Mouse (Mus musculus): ENCODE data around the gene Osr1.

The Osr1 gene

DNA sequence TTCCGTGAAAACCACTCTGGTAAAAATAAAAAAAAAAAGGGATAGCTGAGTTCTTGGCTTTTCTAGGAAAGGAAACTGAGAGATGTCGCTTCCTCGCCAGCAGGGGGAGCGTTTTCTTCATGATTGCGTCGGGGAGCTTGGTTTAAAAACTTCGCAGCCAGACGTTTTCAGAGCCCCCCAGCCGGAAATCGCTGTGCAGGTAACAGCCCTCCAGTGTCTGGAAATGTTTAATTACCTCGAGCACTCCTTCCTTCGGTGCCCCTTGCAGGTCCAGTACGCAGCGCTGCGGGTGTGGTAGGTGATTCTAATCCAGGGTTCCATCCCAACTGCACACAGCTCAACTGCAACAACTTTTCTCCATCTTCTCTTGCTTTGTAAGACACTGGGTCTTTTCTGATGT lies at the start of gene Osr1:
Osr1 (plus strand) TSS at position 146 of the 400 bp plus-strand sequence.
- peak in 1 of 2 experiments; percentile 54 for DNase-seq (ENCODE audit: low spot score in 2 of 2)

DNA sequence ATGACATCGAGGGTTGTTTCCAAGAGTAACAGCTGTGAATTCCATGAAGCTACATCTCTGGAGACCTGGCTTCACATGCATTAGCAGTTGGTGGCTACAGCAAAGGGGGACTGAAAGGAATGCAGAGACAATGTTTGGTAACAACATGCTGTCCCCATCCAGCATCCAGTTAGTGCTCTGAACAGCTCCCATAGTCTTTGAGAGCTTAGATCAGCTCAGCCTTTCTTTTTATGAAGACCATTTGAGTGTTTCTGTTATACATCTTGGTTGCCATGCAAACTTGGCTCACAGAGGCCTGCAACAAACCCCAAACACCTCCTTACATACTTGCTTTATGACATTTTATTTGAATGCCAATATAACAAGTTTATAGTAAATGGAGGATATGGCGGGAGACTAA lies 19.6 kb upstream of the Osr1 start:
- DNase-seq (ENCODE audit: low spot score in 2 of 2) = no peak

DNA sequence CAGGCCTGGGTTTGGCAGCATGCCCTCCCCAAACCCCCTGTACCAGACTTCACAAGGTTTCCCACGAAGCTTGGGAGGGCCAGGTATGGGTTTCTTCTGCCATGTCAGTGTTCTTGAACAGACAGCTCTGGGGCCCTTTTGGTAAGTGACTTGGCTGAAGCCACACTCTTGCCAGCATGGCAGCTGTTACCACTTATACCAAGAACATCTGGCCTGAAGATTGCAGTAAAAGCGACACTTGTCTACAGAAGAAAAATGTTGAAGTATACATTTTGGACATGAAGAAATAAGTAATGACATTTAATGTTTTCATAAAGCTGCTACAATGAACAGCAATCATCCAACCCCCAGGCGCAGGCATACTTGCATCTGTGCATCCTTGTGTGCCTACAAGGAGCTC lies 5.0 kb upstream of the Osr1 start:
- no peak for DNase-seq (ENCODE audit: low spot score in 2 of 2)

DNA sequence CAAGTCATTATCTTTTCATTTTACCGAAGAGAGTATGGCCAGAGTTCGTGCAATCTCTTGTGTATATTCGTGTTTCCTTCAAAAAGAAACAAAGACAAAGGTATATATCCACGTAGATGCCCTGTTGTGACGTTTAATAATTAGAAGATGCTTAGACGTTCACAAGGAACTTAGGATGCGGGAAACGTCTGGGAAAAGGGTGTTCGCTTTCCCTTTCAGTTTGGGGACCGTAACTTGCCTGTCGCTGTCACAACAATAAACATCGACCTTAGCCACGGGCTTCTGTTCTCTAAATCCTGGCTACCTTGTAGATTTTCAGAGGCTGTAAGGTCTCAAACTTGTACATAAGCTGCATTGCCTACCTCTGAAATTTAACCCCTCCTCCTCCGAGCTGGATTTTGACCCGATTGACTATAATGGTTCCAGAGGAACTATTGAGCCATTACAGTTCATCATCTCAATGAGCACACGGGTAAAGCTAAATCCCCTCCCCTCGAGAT lies 630 bp downstream of the Osr1 start:
- DNase-seq (ENCODE audit: low spot score in 2 of 2) = no peak

DNA sequence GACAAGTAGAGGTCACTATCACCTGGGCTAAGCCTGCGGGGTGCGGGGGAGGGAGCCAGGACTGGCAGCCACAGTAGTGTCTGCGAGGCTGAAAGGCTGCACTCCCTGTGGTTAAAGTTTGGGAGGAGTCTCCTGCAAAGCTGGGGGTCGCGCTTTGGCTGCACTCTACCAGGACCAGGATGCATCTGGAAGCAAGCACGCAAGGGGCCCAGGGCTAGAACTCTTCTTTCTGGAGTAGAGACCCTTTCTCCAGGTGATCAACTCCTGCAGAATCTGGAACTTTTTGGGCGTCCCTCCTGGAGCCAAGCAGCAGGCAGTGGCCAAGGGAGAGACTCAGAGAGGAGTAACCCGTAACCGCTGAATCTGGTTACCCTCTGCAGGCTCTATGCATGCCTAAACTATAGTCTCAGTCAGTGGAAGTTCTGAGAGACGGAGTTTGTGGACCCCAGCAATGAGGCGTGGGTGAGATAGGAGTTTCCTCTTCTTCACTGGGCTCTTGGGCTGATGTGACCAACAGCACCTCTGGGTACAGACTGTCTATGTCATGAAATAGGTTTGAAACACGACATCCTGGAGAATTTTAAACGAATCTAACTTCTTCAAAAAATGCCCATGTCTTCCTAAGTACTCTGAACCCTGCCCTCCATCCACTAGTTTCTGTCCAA lies 1.5 kb downstream of the Osr1 start:
- DNase-seq (ENCODE audit: low spot score in 2 of 2) = no peak

DNA sequence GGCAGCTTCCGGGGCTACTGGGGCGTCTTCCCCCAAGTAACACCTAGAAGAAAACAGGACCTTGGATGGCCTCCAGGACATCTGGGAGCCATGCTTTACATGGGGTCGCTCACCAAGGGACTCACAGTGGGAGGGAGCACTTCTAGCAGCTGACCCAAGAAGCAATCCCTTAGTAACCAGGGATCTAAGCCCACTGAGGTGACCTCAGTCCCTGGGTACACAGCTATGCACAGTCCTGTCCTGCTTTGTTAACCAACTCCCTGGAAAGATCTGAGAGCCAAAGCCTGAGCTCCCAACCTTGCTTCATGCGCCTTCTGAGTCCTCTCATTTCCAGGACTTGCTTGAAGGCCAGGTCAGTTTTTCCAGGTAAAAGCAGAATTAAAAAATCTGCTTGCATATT lies 2.1 kb downstream of the Osr1 start:
- DNase-seq (ENCODE audit: low spot score in 2 of 2) = no peak

DNA sequence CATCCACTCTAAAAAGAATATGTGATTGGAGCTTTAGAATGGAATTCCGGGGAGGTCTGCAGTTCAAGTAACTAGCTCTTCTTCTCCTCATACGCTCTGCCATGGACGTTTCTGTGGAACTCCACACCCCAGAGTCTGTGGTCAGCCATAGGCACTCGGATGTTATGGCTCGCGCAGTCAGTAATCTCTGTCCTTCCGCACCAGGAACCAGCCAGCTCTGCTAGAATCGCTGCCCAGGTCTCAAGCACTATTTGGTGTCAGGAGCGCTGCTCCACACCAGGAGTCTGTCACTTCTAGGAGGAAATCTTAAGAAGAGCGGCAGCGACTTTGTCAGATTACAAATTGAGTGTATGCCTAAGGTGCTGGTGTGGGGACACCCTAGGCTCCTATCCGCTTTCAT lies 3.8 kb downstream of the Osr1 start:
- no peak for DNase-seq (ENCODE audit: low spot score in 2 of 2)

DNA sequence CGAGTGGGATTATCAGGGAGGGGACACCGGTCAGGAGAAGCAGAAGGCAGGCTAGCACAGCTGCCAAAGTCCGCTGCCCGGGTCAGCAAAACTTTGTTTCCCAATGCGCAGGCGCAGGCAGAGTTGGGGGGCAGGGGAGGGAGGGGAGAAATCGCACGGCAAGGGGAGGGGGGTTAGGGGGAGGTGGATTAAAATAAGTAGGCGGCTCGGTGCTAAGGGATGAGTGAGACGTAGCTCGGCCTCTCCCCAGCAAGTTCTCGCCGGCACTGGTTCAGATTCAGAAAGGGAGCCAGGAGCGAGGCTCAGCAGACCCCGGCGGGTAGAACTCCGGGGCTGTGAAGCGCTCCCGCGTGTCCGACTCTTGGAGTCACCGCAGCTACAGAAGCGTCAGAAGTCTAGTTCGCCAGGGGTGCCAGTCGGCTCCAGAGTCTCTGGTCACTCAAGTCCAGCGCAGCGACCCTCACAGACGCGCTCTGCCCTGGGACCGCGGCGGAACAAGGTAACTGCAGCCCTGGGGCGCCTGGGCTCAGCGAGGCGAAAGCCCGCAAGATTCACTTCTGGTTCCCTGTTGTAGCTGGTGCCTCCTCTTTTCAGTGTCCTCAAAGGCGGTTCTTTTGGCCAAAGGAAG lies 4.4 kb downstream of the Osr1 start:
- DNase-seq (ENCODE audit: low spot score in 2 of 2) = no peak

DNA sequence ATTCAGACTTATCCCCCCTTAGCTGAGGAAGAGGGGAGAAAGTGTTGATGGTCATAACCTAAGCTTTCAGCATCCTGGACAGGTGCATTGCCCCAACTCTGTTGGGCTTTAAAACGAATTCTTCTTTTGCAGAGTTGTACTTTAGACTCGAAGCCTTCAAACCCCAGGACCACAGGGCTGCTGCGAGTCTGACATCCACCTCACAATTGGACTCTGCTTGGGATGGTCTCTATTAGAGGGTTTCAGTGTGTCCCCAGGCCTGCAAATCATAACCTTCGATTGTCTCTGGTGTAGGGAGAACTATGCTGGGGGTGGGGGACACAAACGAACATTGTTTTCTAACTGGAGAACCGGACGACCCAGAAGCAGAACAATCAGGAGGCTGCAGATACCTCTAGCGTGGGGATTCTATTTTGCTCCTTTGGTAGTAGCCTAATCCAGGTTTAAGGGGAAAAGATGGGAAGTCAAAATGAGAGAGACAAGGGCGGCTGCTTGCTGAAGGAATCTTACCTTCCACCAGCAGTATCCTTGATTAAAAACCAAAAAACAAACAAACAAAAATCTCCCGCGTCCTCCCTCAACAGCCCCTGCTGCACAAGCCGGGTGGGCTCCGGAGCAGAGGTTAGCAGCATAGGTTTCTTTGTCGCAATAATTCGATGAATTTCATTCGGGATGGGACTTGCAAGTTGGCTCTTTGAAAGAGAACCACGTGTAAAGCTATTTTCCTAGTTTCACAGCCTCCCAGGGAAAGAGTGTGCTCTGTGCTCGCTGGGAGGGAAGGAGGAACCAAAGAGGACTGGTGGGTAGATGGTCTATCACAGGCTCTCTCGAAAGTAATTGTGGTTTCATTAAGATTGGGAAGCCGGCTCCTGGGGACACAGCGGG lies 5.5 kb downstream of the Osr1 start:
- no peak for DNase-seq (ENCODE audit: low spot score in 2 of 2)

DNA sequence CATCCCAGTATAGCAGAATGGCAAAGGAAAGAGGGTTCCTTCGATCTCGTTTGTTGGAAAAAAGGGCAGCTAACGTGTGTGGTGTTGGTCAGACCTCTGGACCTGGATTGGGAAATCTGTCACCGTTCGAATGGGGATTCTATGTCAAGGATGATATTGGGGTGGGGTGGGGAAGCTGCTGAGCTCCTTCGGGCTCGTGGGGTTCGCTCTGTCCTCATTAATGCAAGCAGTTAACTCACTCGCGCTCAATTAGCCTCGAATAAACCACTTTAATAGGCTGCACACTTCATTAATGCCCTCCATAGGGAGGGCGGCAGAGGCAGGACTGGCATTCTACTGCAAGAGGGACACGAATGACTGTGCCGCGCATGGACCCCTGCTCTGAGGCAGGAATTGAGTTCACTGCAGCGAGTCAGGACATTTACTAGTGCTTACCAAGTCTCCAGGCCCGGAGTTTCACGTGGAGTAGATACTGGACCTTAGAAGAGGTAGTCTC lies 6.2 kb downstream of the Osr1 start:
- DNase-seq (ENCODE audit: low spot score in 2 of 2) = no peak

DNA sequence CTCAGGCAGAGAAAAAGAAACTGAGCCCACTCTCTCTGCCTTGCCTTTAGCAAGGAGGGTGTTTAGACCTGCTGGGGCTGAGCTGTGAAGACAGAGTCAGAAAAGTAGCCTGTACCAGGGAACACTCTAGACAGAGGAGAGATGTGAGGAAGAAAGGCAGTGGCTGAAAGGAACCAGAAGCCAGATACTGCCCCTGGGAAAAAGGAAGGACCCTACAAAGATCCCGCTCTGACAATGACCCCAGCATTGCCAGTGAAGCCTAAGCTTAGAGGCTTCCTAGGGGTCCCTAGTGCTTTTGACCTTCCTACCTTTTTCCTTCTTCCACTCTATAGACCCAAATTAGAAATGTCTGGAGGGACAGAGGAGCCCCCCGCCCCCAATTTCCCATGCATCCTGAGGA lies 7.7 kb downstream of the Osr1 start:
- no peak for DNase-seq (ENCODE audit: low spot score in 2 of 2)

DNA sequence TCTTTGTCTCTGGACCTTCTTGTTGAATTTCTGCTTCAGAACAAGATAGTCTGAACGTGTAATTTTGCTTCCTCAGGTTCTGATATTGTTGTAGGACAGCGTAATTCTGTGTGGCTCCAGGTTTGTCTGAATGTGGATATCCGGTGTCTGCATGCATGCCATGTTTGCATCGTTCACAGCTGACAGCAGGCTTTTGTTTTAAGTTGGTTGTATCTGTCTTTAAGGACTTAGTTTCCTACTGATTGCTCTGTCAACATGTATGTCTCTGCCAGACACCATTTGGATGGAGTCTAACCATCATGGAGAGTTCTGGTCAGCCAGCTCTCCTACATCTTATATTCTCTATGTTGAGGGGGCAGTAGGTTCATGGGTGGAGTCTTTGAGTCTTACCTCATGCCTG lies 8.7 kb downstream of the Osr1 start:
- DNase-seq (ENCODE audit: low spot score in 2 of 2) = no peak

DNA sequence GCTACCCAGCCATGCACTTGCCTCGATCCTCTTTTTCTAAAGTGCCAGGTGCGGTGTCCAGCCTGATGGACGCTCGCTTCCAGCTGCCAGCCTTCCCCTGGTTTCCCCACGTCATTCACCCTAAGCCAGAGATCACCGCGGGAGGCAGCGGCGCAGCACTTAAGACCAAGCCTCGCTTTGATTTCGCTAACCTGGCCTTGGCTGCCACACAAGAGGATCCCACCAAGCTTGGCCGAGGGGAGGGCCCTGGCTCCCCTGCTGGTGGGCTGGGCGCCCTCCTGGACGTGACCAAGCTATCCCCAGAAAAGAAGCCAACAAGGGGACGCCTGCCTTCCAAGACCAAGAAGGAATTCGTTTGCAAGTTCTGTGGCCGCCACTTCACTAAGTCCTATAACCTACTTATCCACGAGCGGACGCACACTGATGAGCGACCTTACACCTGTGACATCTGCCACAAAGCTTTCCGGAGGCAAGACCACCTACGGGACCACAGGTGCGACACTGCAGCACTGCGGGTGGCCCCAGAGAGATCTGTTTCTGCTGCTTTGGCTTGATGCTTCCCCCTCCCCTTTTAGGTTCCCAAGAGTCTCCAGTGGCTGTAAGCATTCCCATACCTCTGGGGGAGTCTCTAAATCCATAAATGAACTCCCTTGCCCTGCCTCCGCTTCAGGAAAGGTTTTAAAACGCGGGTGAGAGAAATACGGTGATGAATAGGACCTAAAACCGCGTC lies 9.6 kb downstream of the Osr1 start:
- no peak for DNase-seq (ENCODE audit: low spot score in 2 of 2)

DNA sequence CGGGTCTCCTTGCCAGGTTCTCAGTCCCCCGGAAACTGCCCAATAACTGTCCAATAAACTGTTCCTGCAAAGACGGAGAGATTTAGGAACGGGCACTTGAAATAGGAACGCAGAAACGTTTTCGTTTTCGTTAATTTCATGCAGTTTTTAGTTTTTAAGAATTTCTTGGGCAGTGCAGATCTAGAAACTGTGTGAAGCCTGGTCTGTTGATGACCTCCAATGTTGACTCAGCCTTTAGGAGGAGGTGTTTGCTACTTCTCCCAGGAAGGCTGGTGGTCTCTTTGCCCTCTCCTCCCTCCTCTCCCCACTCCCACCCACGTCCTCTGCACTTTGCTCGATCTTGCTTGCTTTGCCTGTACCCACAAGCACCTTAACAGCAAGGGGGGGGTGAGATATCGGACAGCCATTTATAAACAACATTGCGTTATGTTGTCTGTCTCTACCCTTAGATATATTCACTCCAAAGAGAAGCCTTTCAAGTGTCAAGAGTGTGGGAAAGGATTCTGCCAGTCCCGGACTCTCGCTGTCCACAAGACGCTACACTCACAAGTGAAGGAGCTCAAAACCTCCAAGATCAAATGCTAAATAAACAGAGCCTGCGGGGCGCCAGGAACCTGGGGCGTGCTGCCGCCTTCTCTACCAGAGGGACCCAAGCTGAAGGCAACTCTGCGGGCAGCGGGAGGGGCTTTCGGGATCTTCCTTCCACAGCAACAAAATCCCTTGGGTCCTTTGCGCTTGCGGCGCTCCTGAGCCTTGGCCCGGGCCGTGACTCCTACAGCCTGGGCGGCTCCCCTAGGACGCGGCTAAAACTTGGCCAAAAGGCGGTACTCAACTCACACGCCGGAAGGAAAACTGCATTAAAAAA lies 10.4 kb downstream of the Osr1 start:
- no peak for DNase-seq (ENCODE audit: low spot score in 2 of 2)

DNA sequence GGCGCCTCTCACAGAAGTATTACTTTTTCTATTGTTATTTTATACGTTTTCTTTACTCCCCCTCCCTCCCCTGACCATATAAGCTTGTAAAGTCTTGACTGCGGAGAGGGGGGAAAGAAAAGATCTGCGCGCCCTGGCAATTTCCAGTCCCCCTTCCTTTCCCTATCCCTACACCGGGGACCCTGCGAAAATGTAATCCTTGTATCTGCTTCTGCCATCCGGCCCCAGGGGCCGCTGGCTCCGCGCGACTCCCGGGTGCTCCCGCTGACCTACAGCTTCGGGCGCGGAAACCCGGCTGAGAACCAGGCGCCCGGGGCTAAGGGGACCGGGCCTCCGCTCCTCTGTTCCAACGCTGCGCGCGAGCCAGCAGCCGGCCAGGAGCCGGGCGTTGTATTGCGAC lies 11.1 kb downstream of the Osr1 start:
- no peak for DNase-seq (ENCODE audit: low spot score in 2 of 2)

DNA sequence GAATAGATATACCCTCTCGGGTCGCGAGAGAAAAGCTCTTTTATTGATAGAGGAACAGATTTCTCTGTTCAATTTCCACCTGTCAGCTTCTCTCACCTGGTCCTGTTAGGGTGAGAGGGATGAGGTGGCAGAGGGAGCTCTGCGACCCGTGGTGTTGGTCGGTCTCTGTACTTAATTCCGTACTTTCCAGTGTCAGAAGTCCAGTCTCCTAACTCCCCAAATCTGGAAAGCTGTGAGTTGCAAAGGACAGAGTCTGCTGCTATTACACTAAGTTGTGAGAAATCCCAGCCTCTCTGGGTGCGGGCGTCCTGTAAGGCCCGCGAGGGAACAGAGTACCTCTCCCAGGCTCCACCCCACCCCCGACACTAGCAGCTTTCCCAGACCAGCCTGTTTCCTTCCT lies 11.6 kb downstream of the Osr1 start:
- DNase-seq (ENCODE audit: low spot score in 2 of 2) = no peak

DNA sequence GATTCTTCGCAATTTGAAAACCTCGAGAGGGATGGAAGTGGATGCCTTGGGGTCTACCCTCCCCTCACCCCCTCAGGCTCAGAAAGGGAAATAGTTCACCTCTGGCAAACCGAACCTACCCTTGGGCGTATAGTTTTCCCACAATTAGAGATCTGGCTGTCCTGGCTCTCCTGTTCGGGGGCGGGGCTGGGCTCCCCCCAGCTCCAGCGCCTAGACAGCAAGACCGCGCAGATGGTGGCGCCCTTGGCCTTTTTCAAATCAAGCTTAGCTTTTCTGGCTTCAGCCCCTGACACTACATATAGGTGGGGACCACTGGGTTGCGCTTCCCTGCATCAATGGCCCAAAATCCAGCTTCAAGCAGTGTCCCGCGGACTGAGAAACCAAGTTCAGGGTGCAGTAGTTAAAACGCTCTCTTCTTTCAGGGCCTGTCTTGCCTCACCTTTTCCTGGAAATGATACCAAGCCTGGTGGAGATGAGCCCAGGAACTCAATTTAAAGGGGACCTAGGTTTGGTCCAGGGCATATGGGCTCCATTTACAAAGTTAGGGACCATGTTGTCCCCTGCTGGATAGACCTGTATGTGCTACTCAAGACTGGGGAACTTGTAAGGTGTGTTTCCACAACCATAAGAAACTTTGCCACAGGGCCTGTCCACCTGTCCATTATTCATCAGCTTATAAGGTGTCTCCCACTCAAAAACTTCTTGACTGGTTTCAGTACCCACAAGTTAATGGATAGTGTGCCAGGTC lies 12.5 kb downstream of the Osr1 start:
- no peak for DNase-seq (ENCODE audit: low spot score in 2 of 2)

DNA sequence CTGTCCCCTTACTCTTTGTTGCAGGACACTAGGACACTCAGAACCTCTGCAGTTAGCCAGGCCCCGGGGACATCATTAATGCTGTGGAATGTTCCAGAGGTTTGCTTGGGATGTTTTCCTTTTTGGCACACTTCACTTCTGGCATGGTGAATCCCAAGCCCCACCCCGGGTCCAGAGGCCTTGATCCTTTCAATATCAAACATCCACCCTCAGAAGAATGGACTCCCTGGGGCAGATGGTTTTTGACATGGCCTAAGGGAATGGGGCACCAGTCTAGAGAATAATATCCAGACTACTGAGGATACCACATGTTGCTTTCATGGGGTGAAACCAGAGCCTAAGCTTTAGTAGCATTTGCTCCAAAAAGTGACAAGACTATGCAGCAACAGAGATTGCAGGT lies 13.5 kb downstream of the Osr1 start:
- no peak for DNase-seq (ENCODE audit: low spot score in 2 of 2)

DNA sequence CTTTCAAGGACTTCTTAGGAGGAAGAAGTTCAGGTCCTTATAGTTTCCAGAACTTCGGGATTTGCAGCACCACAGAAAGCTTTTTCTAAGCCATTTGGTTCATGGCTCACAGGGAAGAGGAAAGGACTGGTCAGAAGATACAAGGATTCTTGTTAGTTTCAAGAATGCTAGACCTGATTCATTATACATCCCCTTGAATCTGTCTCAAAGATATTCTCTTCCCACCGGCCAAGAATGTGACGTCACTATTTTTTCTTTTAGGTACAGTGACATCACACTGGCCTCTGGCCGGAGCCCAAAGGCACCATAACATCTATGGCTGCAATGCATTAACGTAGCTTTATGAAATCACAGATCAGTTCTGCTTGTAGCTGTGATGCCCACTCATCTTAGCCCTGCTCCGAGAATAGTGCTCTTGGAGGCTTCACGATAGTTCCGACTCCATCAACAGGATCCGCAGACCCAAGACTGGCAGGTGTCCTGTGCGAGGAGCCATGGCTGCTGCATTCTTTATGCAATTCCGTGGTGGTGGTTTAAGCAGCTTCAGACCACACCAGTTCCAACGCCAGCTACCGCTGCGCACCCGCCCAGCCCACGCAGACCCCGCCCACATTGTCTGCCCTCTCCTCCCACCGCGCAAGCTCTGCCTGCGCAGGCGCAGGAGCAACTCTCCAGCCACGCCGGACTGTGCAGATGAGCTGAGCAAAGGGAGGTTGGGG lies 14.6 kb downstream of the Osr1 start:
- DNase-seq (ENCODE audit: low spot score in 2 of 2) = no peak

DNA sequence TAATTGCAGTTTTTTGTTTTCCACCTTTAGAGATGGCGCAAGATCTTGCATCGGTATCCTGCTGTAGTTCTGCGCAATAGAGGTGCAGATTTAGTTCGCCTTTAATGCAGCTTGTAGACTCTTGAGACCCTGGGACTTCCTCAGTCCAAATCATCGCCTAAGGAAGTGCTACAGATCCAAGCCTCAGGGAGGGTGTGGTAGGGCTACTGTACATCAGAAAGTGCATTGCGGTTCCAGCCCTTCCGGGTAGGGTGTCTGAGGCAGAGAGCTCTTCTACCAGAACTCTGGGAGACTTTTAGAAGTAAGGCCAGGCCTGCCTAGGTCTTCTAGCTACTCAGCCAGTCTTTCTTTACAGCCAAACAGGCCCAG lies 15.2 kb downstream of the Osr1 start:
- DNase-seq (ENCODE audit: low spot score in 2 of 2) = no peak

Data from frontal cortex, postnatal 25 days (tissue).